Mouse (Mus musculus) megakaryocyte, embryonic 14.5 days (primary cell): ENCODE data around the gene Zfp629.

Source experiments
- FLI1 ChIP-seq: IDR thresholded peaks from 2 replicates; pipeline ENCODE4 v1.6.1; 2012; ENCODE audit warnings: low read length, inconsistent platforms, mixed read lengths
- GATA1 ChIP-seq: IDR thresholded peaks from 3 replicates; pipeline ENCODE4 v1.6.1; 2012; ENCODE audit warnings: mixed read lengths, low read length, inconsistent platforms, borderline replicate concordance

DNA sequence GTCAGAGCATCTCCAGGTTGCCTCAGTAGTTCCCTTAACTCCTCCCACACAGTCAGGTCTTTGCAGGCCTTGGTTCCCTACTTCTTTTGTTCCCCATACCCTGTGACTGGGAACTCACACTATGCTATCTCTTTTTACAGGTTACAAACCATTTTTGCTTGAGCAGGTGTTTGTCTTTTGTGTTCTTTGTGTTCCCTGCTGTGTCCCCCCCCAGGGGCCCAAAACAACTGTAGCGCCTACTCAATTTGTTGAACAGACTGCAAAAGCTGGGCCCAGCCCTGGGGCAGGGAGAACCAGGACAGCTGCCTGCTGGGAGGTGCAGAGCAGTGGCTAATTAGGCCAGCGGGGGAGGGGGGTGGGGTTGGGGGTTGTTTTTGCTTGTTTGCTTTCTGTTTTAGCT, 2.4 kb upstream of the Zfp629 start:
- TF ChIP-seq FLI1 (no peak), GATA1 (no peak)
